In the genomic region with DNA sequence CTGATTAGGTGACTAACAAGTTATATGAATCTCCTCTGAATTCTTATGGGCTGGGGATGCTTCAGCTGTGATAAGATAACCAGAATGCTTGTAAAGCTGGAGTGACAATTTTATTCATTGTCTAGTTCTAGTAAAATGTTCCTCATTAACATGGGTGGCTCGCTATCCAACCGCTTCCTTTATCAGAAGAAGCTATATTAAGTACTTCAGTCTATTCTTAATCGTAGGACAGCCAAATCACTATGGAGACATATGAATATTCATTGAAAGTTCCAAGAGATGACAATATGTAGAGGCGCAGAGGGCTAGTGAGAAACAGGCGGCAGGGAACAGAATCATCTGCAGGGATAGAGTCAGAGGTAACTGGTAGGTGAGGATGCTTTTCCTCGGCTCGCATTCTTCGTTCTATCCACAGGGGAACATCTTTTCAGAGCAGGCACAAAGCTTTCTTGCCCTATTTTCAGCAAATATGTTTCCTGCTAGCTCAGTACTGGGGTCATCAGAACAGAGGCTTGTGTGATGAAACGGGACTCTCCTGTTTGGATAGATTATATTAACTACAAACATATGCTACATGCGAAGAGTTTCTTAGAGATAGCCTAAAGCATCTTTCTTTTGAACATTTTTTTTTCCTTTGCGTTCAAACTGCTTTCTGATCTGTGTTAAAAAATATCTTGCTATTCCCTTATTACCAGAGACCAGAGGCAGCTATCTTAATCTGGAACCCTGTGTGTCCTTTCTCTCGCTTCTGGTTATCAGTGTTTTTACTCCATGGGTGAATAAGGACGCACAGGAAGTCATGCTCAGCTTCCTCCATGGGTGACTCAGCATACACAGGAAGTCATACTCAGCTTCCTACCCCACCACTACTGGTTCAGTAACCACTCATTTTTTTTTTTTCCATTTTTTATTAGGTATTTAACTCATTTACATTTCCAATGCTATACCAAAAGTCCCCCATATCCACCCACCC, we compare ENCODE assay signal across 8 mouse cellular contexts. TPM values are rescaled to one million over a fixed set of nuclear protein-coding genes. Genes with fewer than 3 reads are reported as not detected.
A peak's percentile ranks its signal among the peaks of the same experiment; 100 is the strongest.
DNase-seq lines count a peak whose midpoint lies in the region; ATAC-seq and TF ChIP-seq lines count a peak whose summit lies in the region.

No protein-coding gene starts in this region.

- peaks cover 13% of the 10 kb centered on the region for H3K4me1 ChIP-seq in embryonic facial prominence, embryonic 10.5 days
- 0 out of 2 replicates have a peak, but pooled peaks cover 3% of the 10 kb centered on the region for H3K4me1 ChIP-seq in hindbrain, embryonic 12.5 days
- H3K4me1 ChIP-seq in midbrain, embryonic 14.5 days (ENCODE audit: control insufficient read depth, insufficient read depth, low read length) = peaks cover 3% of the 10 kb centered on the region; the same call in 1 of the 2 replicates
- no peaks in the 10 kb centered on the region for H3K4me1 ChIP-seq in cerebellum, adult 2 months (ENCODE audit: control insufficient read depth, insufficient read depth, low read length)

- H3K27ac ChIP-seq in embryonic facial prominence, embryonic 10.5 days (replicated peaks) = no peak overlapping the region
- no peak overlapping the region for H3K27ac ChIP-seq in hindbrain, embryonic 12.5 days
- H3K27ac ChIP-seq in midbrain, embryonic 14.5 days (replicated peaks; ENCODE audit: low read depth, low read length) = no peak overlapping the region
- H3K27ac ChIP-seq in cerebellum, adult 2 months (ENCODE audit: insufficient read depth, low read length) = no peak overlapping the region

- peak; percentile 7 to 15 for DNase-seq in layer of hippocampus, adult 8-10 months (ENCODE audit: low spot score in 2 of 2)
- DNase-seq in layer of hippocampus, postnatal 10 days (ENCODE audit: low spot score in 2 of 2) = no peak
- no peak for DNase-seq in embryonic facial prominence, embryonic 10.5 days (ENCODE audit: low spot score)
- DNase-seq in midbrain, embryonic 14.5 days = peak; percentile 45
- no peak for DNase-seq in adrenal gland, postnatal 10 days
- DNase-seq in cerebellum, postnatal 14 days = no peak
- no peak for DNase-seq in cerebellum, adult 2 months

- no peak overlapping the region for H3K9ac ChIP-seq in hindbrain, embryonic 12.5 days
- no peak overlapping the region; the same call in 1 of the 2 replicates for H3K9ac ChIP-seq in midbrain, embryonic 14.5 days (replicated peaks; ENCODE audit: low read length)

- peak overlapping the region; percentile 33 for H3K4me2 ChIP-seq in hindbrain, embryonic 12.5 days (replicated peaks)
- H3K4me2 ChIP-seq in midbrain, embryonic 14.5 days (ENCODE audit: low read length) = peak overlapping the region; percentile 43

- H3K9me3 ChIP-seq in embryonic facial prominence, embryonic 10.5 days = no peaks in the 10 kb centered on the region
- 0 out of 2 replicates have a peak, but pooled peaks cover 3% of the 10 kb centered on the region for H3K9me3 ChIP-seq in hindbrain, embryonic 12.5 days (replicated peaks)
- no peaks in the 10 kb centered on the region for H3K9me3 ChIP-seq in midbrain, embryonic 14.5 days (ENCODE audit: control insufficient read depth, low read length)

- peak; percentile 60; the same call in 1 of the 2 replicates for ATAC-seq in hindbrain, embryonic 12.5 days (ENCODE audit: low FRiP score)
- ATAC-seq in midbrain, embryonic 14.5 days (ENCODE audit: low FRiP score, low TSS enrichment) = peak; percentile 34; the same call in 1 of the 2 replicates

- no peak for TF ChIP-seq POLR2A in cerebellum, adult 2 months (IDR thresholded peaks at IDR 0.05; ENCODE audit: borderline replicate concordance, insufficient read depth, low read length)

- TF ChIP-seq CTCF in cerebellum, adult 2 months (IDR thresholded peaks at IDR 0.05; ENCODE audit: borderline replicate concordance, insufficient read depth, low read depth, low read length) = no peak

- H3K27me3 ChIP-seq in embryonic facial prominence, embryonic 10.5 days (replicated peaks; ENCODE audit: low read depth, poor library complexity, severe bottlenecking) = no peaks in the 10 kb centered on the region
- no peaks in the 10 kb centered on the region for H3K27me3 ChIP-seq in hindbrain, embryonic 12.5 days
- no peaks in the 10 kb centered on the region for H3K27me3 ChIP-seq in midbrain, embryonic 14.5 days (ENCODE audit: control insufficient read depth, insufficient read depth, low read length)
- H3K27me3 ChIP-seq in cerebellum, adult 2 months (ENCODE audit: control insufficient read depth, insufficient read depth, low read length) = no peaks in the 10 kb centered on the region

- no peaks in the 10 kb centered on the region for H3K36me3 ChIP-seq in embryonic facial prominence, embryonic 10.5 days (replicated peaks)
- no peaks in the 10 kb centered on the region for H3K36me3 ChIP-seq in hindbrain, embryonic 12.5 days
- no peaks in the 10 kb centered on the region for H3K36me3 ChIP-seq in midbrain, embryonic 14.5 days (ENCODE audit: control insufficient read depth, insufficient read depth, low read length)

- WGBS in embryonic facial prominence, embryonic 10.5 days = 76% methylated on average over 13 of the region's 13 CpGs
- 73% methylated on average over 13 of the region's 13 CpGs for WGBS in hindbrain, embryonic 12.5 days
- 56% methylated on average over 13 of the region's 13 CpGs for WGBS in midbrain, embryonic 14.5 days
- 51% methylated on average over 13 of the region's 13 CpGs for WGBS in cerebellum, adult 2 months

- H3K4me3 ChIP-seq in embryonic facial prominence, embryonic 10.5 days = peak overlapping the region; percentile 29; the same call in 1 of the 2 replicates
- H3K4me3 ChIP-seq in hindbrain, embryonic 12.5 days = no peak overlapping the region
- H3K4me3 ChIP-seq in midbrain, embryonic 14.5 days (replicated peaks; ENCODE audit: low read depth, low read length) = 0 out of 2 replicates have a peak overlapping the region, but pooled peaks have one; percentile 5
- H3K4me3 ChIP-seq in cerebellum, adult 2 months (replicated peaks; ENCODE audit: insufficient read depth, low read depth, low read length) = no peak overlapping the region

RNA-seq across cellular contexts. Expression of a gene that starts 34.1 kb away (rescaled TPM):
- under 1 TPM in 2 of 4 experiments, not detected in 2; 0.19 to 0.27 TPM for total RNA-seq in layer of hippocampus, adult 8-10 months (2022)
- not detected for total RNA-seq in layer of hippocampus, postnatal 10 days (2021)
- not detected in 2 replicates for polyA plus RNA-seq in embryonic facial prominence, embryonic 10.5 days (2016; fragmentation: Nextera tagmentation; extraction: Ambion mirVana)
- not detected in 2 replicates for polyA plus RNA-seq in hindbrain, embryonic 12.5 days (2016; fragmentation: Nextera tagmentation; extraction: Ambion mirVana)
- not detected in 2 replicates for polyA plus RNA-seq in midbrain, embryonic 14.5 days (2014; fragmentation: Nextera tagmentation; extraction: Ambion mirVana)
- total RNA-seq in adrenal gland, postnatal 10 days (2021) = not detected
- polyA plus RNA-seq in cerebellum, adult 2 months (2012; rRNA removed) = not detected in 2 replicates

Comparison
In these comparisons a context has a peak if more than half of its experiments do, and no peak if none do; other contexts are left out.
1. DNase-seq: peak in layer of hippocampus, adult 8-10 months (2 of 2) and midbrain, embryonic 14.5 days (single experiment); none in layer of hippocampus, postnatal 10 days (0 of 2), embryonic facial prominence, embryonic 10.5 days (single experiment), adrenal gland, postnatal 10 days (single experiment), cerebellum, postnatal 14 days (0 of 2) and cerebellum, adult 2 months (0 of 2).
2. H3K4me3 ChIP-seq: peak in embryonic facial prominence, embryonic 10.5 days (single experiment) and midbrain, embryonic 14.5 days (single experiment); none in hindbrain, embryonic 12.5 days (single experiment) and cerebellum, adult 2 months (single experiment).